Mouse (Mus musculus) large intestine, adult 2 months (tissue): Measurements from ENCODE around the gene Zfand3. TPM values are rescaled to one million over a fixed set of nuclear protein-coding genes. Genes with fewer than 3 reads are reported as not detected.

Experiments used
- DNase-seq: peaks from one replicate; pipeline ENCODE4 v3.0.0-alpha.2; 2012; ENCODE audit warnings: low read depth, low spot score
- WGBS: fragments of 180-500 bp; shearing (Covaris S2); methylation state at CpG from one replicate; pipeline ENCODE4 v1.1.7; 2018; 5-methylcytosine and 5-hydroxymethylcytosine counted together
- polyA plus RNA-seq: library from polyadenylated mRNA; depleted of rRNA; stranded (reverse); fragments of >200 nt; gene quantifications from 2 replicates; pipeline ENCODE4 v1.2.3, GENCODE M21; 2012

Gene Zfand3
- polyA plus RNA-seq, 1 experiment, result 59.3 TPM

- 48% methylated on average over 2 of the region's 2 CpGs for WGBS
Observed at GRCm38 (mm10) chr17:30093148-30093749, 88.7 kb downstream of the Zfand3 start.

GRCm38 (mm10) chr17:30097156-30097555 is 92.6 kb downstream of the Zfand3 start:
- WGBS, result 63% methylated on average over 5 of the region's 5 CpGs

More at GRCm38 (mm10) chr17:30093148-30093749, 88.7 kb downstream of the Zfand3 start:
- no peak for DNase-seq

GRCm38 (mm10) chr17:30097677-30098076 is 93.1 kb downstream of the Zfand3 start:
- DNase-seq, result no peak
- 48% methylated on average over 4 of the region's 4 CpGs for WGBS

More at GRCm38 (mm10) chr17:30097156-30097555, 92.6 kb downstream of the Zfand3 start:
- no peak for DNase-seq

- whole genome bisulfite sequencing, result 37% methylated on average over 2 of the region's 2 CpGs
- DNase-seq, result no peak
Observed at GRCm38 (mm10) chr17:30099670-30100069, 95.1 kb downstream of the Zfand3 start.

GRCm38 (mm10) chr17:30101801-30102200 is 97.3 kb downstream of the Zfand3 start:
- no peak for DNase-seq

- 93% methylated on average over 5 of the region's 5 CpGs for WGBS
- no peak for DNase-seq
Observed at GRCm38 (mm10) chr17:30103005-30103404, 98.5 kb downstream of the Zfand3 start.

GRCm38 (mm10) chr17:30103641-30104165 is 99.2 kb downstream of the Zfand3 start:
- DNase-seq, result no peak
- WGBS, result 51% methylated on average over 4 of the region's 4 CpGs

GRCm38 (mm10) chr17:30105369-30105768 is 100.8 kb downstream of the Zfand3 start:
- 91% methylated on average over 3 of the region's 3 CpGs for WGBS
- DNase-seq, result no peak

- DNase-seq, result no peak
- 42% methylated on average over 7 of the region's 7 CpGs for WGBS
Observed at GRCm38 (mm10) chr17:30110678-30111077, 106.1 kb downstream of the Zfand3 start.

- DNase-seq, result no peak
Observed at GRCm38 (mm10) chr17:30111556-30111955, 107.0 kb downstream of the Zfand3 start.

GRCm38 (mm10) chr17:30112080-30112479 is 107.5 kb downstream of the Zfand3 start:
- WGBS, result 83% methylated on average over 4 of the region's 4 CpGs

More at GRCm38 (mm10) chr17:30111556-30111955, 107.0 kb downstream of the Zfand3 start:
- 74% methylated on average over 5 of the region's 5 CpGs for WGBS

GRCm38 (mm10) chr17:30112555-30113305 is 108.2 kb downstream of the Zfand3 start:
- WGBS, result 88% methylated on average over 7 of the region's 7 CpGs
- no peak for DNase-seq

More at GRCm38 (mm10) chr17:30112080-30112479, 107.5 kb downstream of the Zfand3 start:
- DNase-seq, result no peak

GRCm38 (mm10) chr17:30114761-30115160 is 110.2 kb downstream of the Zfand3 start:
- WGBS, result 86% methylated on average over 3 of the region's 3 CpGs
- DNase-seq, result no peak

- WGBS, result 89% methylated on average over 5 of the region's 5 CpGs
Observed at GRCm38 (mm10) chr17:30116226-30116625, 111.7 kb downstream of the Zfand3 start.

GRCm38 (mm10) chr17:30118036-30118435 is 113.5 kb downstream of the Zfand3 start:
- DNase-seq, result no peak
- WGBS, result 33% methylated on average over 5 of the region's 5 CpGs

More at GRCm38 (mm10) chr17:30116226-30116625, 111.7 kb downstream of the Zfand3 start:
- no peak for DNase-seq

- 89% methylated on average over 3 of the region's 3 CpGs for WGBS
- no peak for DNase-seq
Observed at GRCm38 (mm10) chr17:30122278-30122677, 117.7 kb downstream of the Zfand3 start.

GRCm38 (mm10) chr17:30128456-30128855 is 123.9 kb downstream of the Zfand3 start:
- WGBS, result 92% methylated on average over 6 of the region's 6 CpGs
- DNase-seq, result no peak

GRCm38 (mm10) chr17:30129220-30129619 is 124.7 kb downstream of the Zfand3 start:
- DNase-seq, result no peak
- WGBS, result 72% methylated on average over 7 of the region's 7 CpGs

GRCm38 (mm10) chr17:30130326-30130725 is 125.8 kb downstream of the Zfand3 start:
- no peak for DNase-seq
- WGBS, result 90% methylated on average over 4 of the region's 4 CpGs

- no peak for DNase-seq
- 38% methylated on average over 12 of the region's 12 CpGs for WGBS
Observed at GRCm38 (mm10) chr17:30133641-30134040, 129.1 kb downstream of the Zfand3 start.
